Comparison of ENCODE assay signal across 10 mouse cellular contexts in genomic region chr6:23637081-23637480, GRCm38 (mm10). TPM values are rescaled to one million over a fixed set of nuclear protein-coding genes. Genes with fewer than 3 reads are reported as not detected.
DNase-seq lines count a peak whose midpoint lies in the region.
"Had no signal": no experiment of that assay in that cellular context is flagged by ENCODE, and none has a peak within 500 bp of the region (broad histone marks: within the 10 kb centered on the region; RNA-seq: fewer than 3 reads in every experiment).

No protein-coding gene starts in this region.

- DNase-seq in cerebellum, adult 11-12 months, result peak; percentile 60
- no peak for DNase-seq in cerebellum, postnatal 4 days (ENCODE audit: low spot score in 2 of 2)
- DNase-seq in left cerebral cortex, postnatal 4 days, result peak; percentile 53
- no peak for DNase-seq in left cerebral cortex, adult 11 months (ENCODE audit: low spot score)
- peak; percentile 10 for DNase-seq in brain, embryonic 18.5 days (ENCODE audit: low read depth, low spot score)
- peak; percentile 39 to 46 for DNase-seq in right cerebral cortex, adult 2 months (ENCODE audit: low spot score in 2 of 2)
- DNase-seq in B cell, adult 2 months, result no peak
- no peak for DNase-seq in ovary, adult 18-20 months (ENCODE audit: low spot score)
- DNase-seq: liver, embryonic 13.5 days; thymus, postnatal 25 days had no signal

- intact Hi-C loops in left cerebral cortex, postnatal 4 days (cut with DNase I), result no loop called here

RNA-seq across cellular contexts. Expression of gene Rnf133, which starts 13.0 kb away (rescaled TPM):
- total RNA-seq in left cerebral cortex, postnatal 4 days (2021), result 1 to 10 TPM in 1 of 2 experiments, under 1 TPM in 1; 0.70 to 1.2 TPM

RNA-seq across cellular contexts. Expression of gene Rnf148, which starts 17.9 kb away (rescaled TPM):
- under 1 TPM; 0.72 to 0.77 TPM for total RNA-seq in left cerebral cortex, postnatal 4 days (2021)

Comparison
In these comparisons a context has a peak if more than half of its experiments do, and no peak if none do; other contexts are left out.
1. DNase-seq: peak in cerebellum, adult 11-12 months (single experiment), left cerebral cortex, postnatal 4 days (single experiment), brain, embryonic 18.5 days (single experiment) and right cerebral cortex, adult 2 months (2 of 2); none in cerebellum, postnatal 4 days (0 of 2), left cerebral cortex, adult 11 months (single experiment), B cell, adult 2 months (0 of 2) and ovary, adult 18-20 months (single experiment).